Mouse (Mus musculus) cerebellum, postnatal 14 days (tissue): ENCODE measurements around the gene Svs5.
"Not testable (repeated sequence)": the region's sequence is repeated elsewhere in the genome, so short reads cannot be mapped to it uniquely, and the experiment has no call there.

Experiments used
- DNase-seq, 2 experiments: peaks; one replicate each; pipeline ENCODE4 v3.0.0; 2021; ENCODE audit warnings: mixed read lengths in 2 of 2

The Svs5 gene

GRCm38 (mm10) chr2:164332440-164332839, at the start of gene Svs5:
Gene Svs5, plus strand, starts transcription at chr2:164332740.
- DNase-seq: not testable (repeated sequence)

DNA sequence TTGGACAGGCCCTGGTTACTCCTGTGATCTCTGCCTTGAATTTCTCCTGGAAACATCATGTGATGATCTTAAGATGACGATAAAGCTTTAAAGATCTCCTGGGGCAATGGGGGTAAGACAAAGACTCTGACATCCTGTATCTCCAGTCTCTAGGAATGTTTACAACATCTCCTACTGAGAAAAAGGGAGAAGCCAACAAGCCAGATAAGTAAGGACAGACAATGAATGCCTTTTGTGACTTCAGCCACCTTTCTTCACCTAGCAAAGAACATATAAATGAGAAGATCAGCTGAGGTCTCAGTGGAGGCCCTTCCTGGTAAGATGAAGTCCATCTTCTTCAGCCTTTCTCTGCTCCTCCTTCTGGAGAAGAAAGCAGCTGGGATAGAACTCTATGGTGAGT, 43.6 kb upstream of the Svs5 start, which contains the start of gene Svs3a:
Svs3a (plus strand) TSS at position 301 of the 400 bp plus-strand sequence.
- not testable (repeated sequence) for DNase-seq

DNA sequence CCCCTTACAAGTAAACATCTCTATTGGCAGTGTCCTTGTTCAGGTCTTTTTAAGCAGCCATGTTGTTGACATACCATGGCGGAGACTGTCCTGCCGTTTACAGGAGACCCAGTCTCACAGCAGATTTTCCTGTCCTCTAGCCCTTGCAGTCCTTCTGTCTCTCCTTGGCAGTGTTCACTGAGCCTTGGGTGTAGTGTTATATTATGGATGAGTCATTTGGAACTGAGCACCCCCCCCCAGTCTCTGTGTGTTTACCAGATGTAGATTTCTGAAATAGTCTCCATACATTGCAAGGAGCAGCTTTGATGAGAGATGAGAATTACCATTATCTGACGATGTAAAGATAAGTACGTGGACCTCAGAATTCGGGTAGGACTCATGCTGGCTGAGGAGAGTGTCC, 19.9 kb upstream of the Svs5 start:
- no peak for DNase-seq

- not testable (repeated sequence) for DNase-seq
Observed at GRCm38 (mm10) chr2:164315460-164315859, 17.1 kb upstream of the Svs5 start.

- DNase-seq: not testable (repeated sequence)
Observed at GRCm38 (mm10) chr2:164316451-164316850, 16.1 kb upstream of the Svs5 start, which contains the start of gene Svs6. Gene Svs6, plus strand, starts transcription at chr2:164316751.

GRCm38 (mm10) chr2:164320983-164321382, 11.6 kb upstream of the Svs5 start:
- DNase-seq: no peak

- DNase-seq: not testable (repeated sequence)
Observed at GRCm38 (mm10) chr2:164343732-164344131, 11.2 kb downstream of the Svs5 start.

GRCm38 (mm10) chr2:164347697-164348096, 15.2 kb downstream of the Svs5 start:
- not testable (repeated sequence) for DNase-seq

- peak; percentile 33 to 63 for DNase-seq
Observed at GRCm38 (mm10) chr2:164348980-164349379, 16.4 kb downstream of the Svs5 start.

DNA sequence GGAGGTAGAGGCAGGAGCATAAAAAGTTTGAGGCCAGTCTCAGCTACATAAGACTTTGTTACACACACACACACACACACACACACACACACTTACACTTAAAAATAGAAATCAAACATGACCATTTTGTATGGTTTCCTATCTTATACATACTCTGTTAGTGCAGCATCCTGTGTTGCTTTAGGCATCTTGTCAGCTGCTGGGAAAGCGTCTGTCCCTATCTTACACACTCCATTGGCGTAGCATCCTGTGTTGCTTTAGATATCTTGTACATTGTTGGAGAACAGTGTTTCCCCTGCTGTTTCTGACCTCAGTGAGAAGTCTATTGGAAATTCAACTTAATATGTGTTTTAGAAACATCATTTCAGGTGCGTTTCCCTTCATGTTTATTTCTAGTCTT, 20.2 kb downstream of the Svs5 start:
- DNase-seq: no peak

- no peak for DNase-seq
Observed at GRCm38 (mm10) chr2:164353356-164353755, 20.8 kb downstream of the Svs5 start.

DNA sequence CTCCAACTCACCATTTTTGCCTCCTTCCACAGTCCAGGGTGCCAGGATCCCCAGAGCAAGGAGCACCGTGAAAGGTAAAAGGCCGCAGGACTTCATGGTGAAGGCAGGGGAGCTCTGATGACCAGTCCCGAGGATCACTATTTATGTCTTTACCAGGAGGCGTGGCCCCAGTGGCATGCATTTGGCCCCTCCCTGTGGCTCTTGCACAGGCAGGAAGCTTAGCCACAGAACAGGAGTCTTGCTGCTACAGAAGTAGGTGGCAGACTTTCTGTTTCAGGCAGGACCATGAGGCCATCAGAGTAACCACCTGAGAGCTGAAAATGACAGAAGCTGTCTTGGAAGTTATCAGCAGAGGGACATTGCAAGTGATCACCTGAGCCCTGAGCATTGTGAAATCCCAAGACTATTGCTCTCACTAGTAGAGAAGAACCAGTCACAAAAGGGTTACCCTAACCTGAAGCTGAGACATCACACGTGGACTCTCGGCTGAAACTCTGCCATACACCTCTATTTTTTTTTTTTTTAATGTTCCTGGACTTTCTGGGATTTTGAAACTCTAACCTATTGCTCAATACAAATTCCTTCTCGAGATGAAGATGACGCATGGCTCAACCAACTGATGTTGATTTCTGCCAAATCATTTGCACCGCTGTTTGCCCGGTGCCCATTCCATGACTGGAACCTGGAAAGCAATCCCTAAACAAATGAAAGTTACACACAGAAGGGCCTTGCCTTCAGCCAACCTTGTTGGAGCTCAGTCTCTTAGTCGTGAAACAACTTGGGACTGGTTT, 23.8 kb downstream of the Svs5 start:
- DNase-seq: no peak

DNA sequence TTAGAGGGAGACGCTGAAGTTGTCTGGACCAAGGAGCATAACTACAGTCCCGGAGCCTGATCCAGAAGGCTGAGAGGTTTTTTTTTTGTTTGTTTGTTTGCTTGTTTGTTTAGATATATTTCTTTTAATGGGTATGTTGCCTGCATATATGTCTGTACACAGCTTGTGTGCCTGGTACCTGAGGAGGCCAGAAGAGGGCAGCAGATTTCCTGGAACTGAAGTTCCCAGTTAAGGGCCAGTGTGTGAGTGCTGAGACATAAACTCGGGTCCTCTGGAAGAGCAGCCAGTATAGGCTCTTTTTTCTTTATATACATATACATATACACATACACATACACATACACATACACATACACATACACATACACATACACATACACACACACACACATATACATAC, 25.8 kb downstream of the Svs5 start:
- peak in 1 of 2 experiments; percentile 24 for DNase-seq

- no peak for DNase-seq
Observed at GRCm38 (mm10) chr2:164359031-164359430, 26.5 kb downstream of the Svs5 start.

- no peak for DNase-seq
Observed at GRCm38 (mm10) chr2:164359668-164360067, 27.1 kb downstream of the Svs5 start.

GRCm38 (mm10) chr2:164360974-164361657, 28.6 kb downstream of the Svs5 start:
- no peak for DNase-seq

- DNase-seq: peak in 1 of 2 experiments; percentile 2
Observed at GRCm38 (mm10) chr2:164366947-164367346, 34.4 kb downstream of the Svs5 start.

DNA sequence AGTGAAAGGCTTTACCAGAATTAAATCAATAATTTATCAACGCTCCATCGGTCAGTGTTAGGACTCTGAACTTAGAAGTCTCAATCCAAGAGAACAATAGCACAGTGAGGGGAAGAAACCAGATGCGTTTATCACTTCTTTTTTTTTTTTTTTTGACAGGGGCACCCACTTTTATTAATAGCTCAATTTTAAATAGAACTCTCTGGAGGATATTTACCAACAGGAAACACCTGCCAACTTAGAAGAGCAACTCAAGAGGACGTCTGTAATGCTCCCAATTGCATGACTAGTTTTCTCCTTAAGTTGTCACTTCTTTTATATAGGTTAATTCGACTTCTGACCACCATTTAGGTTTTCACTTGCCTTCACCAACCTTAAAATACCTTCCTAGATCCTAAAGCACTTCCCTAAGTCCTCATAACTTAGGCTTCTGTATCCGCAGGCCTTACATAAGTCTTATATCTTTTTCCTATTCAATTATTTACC, 36.1 kb downstream of the Svs5 start:
- no peak for DNase-seq

- DNase-seq: no peak
Observed at GRCm38 (mm10) chr2:164371371-164371770, 38.8 kb downstream of the Svs5 start.

- DNase-seq: no peak
Observed at GRCm38 (mm10) chr2:164372408-164373053, 40.0 kb downstream of the Svs5 start.

DNA sequence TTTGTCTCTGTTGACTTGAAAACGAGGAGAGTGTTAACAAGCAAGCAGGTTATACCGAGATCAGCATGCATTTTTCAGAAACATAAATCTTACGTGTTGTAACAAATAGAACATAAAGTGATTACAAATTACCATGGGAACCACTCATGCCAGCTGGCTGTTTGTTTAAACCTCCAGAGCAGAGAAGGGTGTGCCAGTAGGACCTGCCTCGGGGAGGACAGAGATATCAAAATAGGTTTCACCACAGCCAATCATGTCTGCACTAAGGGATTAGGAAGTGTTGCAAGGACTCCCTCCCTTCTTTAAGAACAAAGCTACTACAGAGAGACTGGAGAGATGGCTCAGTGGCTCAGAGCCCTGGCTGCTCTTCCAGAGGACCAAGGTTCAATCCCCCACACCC, 40.6 kb downstream of the Svs5 start:
- DNase-seq: no peak

GRCm38 (mm10) chr2:164377478-164378426, 45.2 kb downstream of the Svs5 start:
- DNase-seq: no peak
